ENCODE assay signal across 12 mouse cellular contexts in the genomic region with DNA sequence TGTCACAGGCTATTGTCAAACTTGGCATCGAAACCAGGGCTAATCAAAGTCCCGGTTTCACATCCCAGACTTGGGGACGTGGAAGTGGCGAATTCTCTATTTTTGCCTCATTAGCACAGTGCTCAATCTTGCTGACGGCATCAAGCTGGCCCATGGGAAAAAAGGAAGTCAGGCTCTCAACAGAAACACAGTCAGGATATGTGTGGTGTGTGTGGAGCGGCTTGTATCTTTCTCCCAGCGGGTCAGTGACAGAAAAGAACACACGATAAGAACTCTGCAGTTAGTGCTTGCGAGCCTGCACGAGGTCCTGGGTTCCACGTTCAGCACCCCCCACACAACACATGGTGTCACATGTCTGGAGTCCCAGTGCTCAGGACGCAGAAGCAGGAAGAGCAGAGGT.
DNase-seq lines count a peak whose midpoint lies in the region; ATAC-seq and TF ChIP-seq lines count a peak whose summit lies in the region.
"Had no signal": no experiment of that assay in that cellular context is flagged by ENCODE, and none has a peak within 500 bp of the region (broad histone marks: within the 10 kb centered on the region; RNA-seq: fewer than 3 reads in every experiment).

No protein-coding gene starts in this region.

- 56% methylated on average over 12 of the region's 12 CpGs for WGBS in lung, postnatal 0 days
- 65% methylated on average over 12 of the region's 12 CpGs for WGBS in kidney, embryonic 16.5 days

- H3K9ac ChIP-seq in lung, postnatal 0 days (replicated peaks; ENCODE audit: low read depth) = no peak overlapping the region
- no peak overlapping the region for H3K9ac ChIP-seq in kidney, embryonic 16.5 days (replicated peaks; ENCODE audit: low read length)
- H3K9ac ChIP-seq: neural tube, embryonic 12.5 days had no signal

- TF ChIP-seq EP300 in lung, postnatal 0 days (IDR thresholded peaks at IDR 0.05) = no peak

- TF ChIP-seq CTCF in lung, postnatal 0 days (IDR thresholded peaks at IDR 0.05) = no peak

- no peaks in the 10 kb centered on the region for H3K9me3 ChIP-seq in lung, postnatal 0 days (ENCODE audit: low read length)
- no peaks in the 10 kb centered on the region for H3K9me3 ChIP-seq in kidney, embryonic 16.5 days (ENCODE audit: low read length)
- H3K9me3 ChIP-seq: embryonic facial prominence, embryonic 10.5 days; neural tube, embryonic 12.5 days had no signal

- H3K27me3 ChIP-seq in lung, postnatal 0 days (replicated peaks; ENCODE audit: insufficient read depth, low read length) = no peaks in the 10 kb centered on the region
- no peaks in the 10 kb centered on the region for H3K27me3 ChIP-seq in kidney, embryonic 16.5 days (ENCODE audit: insufficient read depth, low read length)
- H3K27me3 ChIP-seq: neural tube, embryonic 12.5 days had no signal

- H3K27ac ChIP-seq in lung, postnatal 0 days (ENCODE audit: low read length) = no peak overlapping the region
- H3K27ac ChIP-seq in kidney, embryonic 16.5 days (ENCODE audit: low read length) = 0 out of 2 replicates have a peak overlapping the region, but pooled peaks have one; percentile 18
- H3K27ac ChIP-seq: embryonic facial prominence, embryonic 10.5 days; hindbrain, postnatal 0 days; neural tube, embryonic 12.5 days had no signal

- DNase-seq in lung, postnatal 0 days (ENCODE audit: low spot score) = peak; percentile 36
- DNase-seq in lung, adult 18-20 months = no peak
- peak; percentile 56 to 74 for DNase-seq in heart, adult 9 months (ENCODE audit: low spot score in 2 of 2)
- no peak for DNase-seq in Muller cell, postnatal 12 days (ENCODE audit: inconsistent ontology term)
- no peak for DNase-seq in adrenal gland, adult 8-10 months
- DNase-seq: lung, postnatal 14 days had no signal

- no peak overlapping the region for H3K4me3 ChIP-seq in lung, postnatal 0 days (ENCODE audit: low read depth, low read length)
- no peak overlapping the region for H3K4me3 ChIP-seq in kidney, embryonic 16.5 days (ENCODE audit: low read length)
- H3K4me3 ChIP-seq: embryonic facial prominence, embryonic 10.5 days; neural tube, embryonic 12.5 days had no signal

- no peak for ATAC-seq in lung, postnatal 0 days
- ATAC-seq in kidney, embryonic 16.5 days (ENCODE audit: low FRiP score, low TSS enrichment) = no peak
- peak; percentile 63 for ATAC-seq in megakaryocyte progenitor cell, adult 5-6 weeks (replicated peaks; ENCODE audit: poor library complexity)
- ATAC-seq: forebrain, embryonic 16.5 days; hindbrain, postnatal 0 days had no signal

- peaks cover 13% of the 10 kb centered on the region; the same call in 1 of the 2 replicates for H3K36me3 ChIP-seq in lung, postnatal 0 days (ENCODE audit: insufficient read depth, low read length)
- H3K36me3 ChIP-seq in kidney, embryonic 16.5 days (ENCODE audit: insufficient read depth, low read length) = peaks cover 32% of the 10 kb centered on the region
- H3K36me3 ChIP-seq: neural tube, embryonic 12.5 days had no signal

- H3K4me1 ChIP-seq in lung, postnatal 0 days (ENCODE audit: insufficient read depth, low read depth, low read length) = no peaks in the 10 kb centered on the region
- no peaks in the 10 kb centered on the region for H3K4me1 ChIP-seq in kidney, embryonic 16.5 days (ENCODE audit: insufficient read depth, low read length)

- no peak overlapping the region for H3K4me2 ChIP-seq in lung, postnatal 0 days (replicated peaks; ENCODE audit: low read depth, low read length)
- H3K4me2 ChIP-seq in kidney, embryonic 16.5 days (replicated peaks; ENCODE audit: low read depth, low read length) = no peak overlapping the region
- H3K4me2 ChIP-seq: neural tube, embryonic 12.5 days had no signal

Comparison
In these comparisons a context has a peak if more than half of its experiments do, and no peak if none do; other contexts are left out.
1. DNase-seq: peak in lung, postnatal 0 days (single experiment) and heart, adult 9 months (2 of 2); none in lung, adult 18-20 months (0 of 2), Muller cell, postnatal 12 days (single experiment) and adrenal gland, adult 8-10 months (single experiment).